In the genomic region with DNA sequence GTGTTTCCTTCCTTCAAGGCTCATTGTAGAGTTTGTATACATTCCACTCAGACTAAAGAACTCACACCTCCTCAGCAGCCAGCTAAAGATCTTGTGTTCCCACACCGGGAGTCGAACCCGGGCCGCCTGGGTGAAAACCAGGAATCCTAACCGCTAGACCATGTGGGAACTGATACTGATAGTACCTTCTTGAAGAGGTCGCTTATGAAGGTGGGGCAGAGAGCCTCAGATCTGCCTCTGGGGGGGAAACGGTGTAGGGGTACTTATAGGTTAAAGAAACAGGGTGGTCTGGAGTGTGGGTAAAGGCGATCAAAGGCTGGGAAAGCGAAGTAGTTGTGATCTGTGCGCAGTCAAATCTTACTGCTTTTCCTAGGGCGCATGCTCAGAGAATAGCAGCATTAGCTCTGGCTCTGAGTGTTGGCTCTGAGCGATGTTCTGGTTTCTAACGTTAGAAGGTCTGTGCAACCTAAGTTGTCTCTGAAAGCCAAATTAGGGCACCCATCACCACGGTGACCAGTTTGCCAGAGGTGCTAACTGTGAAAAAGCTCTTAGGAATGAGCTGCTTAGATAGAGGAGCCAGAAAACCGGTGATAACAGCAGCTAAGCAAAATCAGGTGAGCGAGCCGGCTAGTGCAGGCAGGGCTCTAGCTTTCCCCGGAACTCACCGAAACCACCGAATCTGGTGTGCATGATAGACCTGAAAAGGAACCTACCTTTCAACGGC, we compare ENCODE assay signal across 8 mouse cellular contexts.
DNase-seq lines count a peak whose midpoint lies in the region; ATAC-seq and TF ChIP-seq lines count a peak whose summit lies in the region.

No protein-coding gene starts in this region.

- H3K4me3 ChIP-seq in layer of hippocampus, adult 2 months = peak overlapping the region; percentile 58
- H3K4me3 ChIP-seq in lung, embryonic 16.5 days (ENCODE audit: low read length) = peak overlapping the region; percentile 25

- peaks cover 2% of the 10 kb centered on the region; the same call in 1 of the 2 replicates for H3K4me1 ChIP-seq in lung, embryonic 16.5 days (replicated peaks; ENCODE audit: control insufficient read depth, insufficient read depth, low read length)

- no peak overlapping the region for H3K9ac ChIP-seq in lung, embryonic 16.5 days (ENCODE audit: low read length)

- H3K27ac ChIP-seq in layer of hippocampus, adult 2 months = peak overlapping the region; percentile 28; the same call in 1 of the 2 replicates
- no peak overlapping the region for H3K27ac ChIP-seq in lung, embryonic 16.5 days (ENCODE audit: low read length)

- peak overlapping the region; percentile 34 for H3K4me2 ChIP-seq in lung, embryonic 16.5 days (ENCODE audit: low read depth, low read length)

- peaks cover 3% of the 10 kb centered on the region; the same call in 1 of the 2 replicates for H3K27me3 ChIP-seq in lung, embryonic 16.5 days (ENCODE audit: control insufficient read depth, insufficient read depth, low read depth, low read length)

- DNase-seq in thymus, postnatal 0 days (ENCODE audit: low spot score) = peak; percentile 6
- no peak for DNase-seq in thymus, postnatal 25 days
- DNase-seq in embryo, embryonic 11 days = peak; percentile 74
- DNase-seq in heart, postnatal 4 days = peak; percentile 22
- DNase-seq in layer of hippocampus, adult 2 months (ENCODE audit: low spot score in 2 of 2) = peak; percentile 52 to 71
- peak; percentile 59 for DNase-seq in right cerebral cortex, postnatal 25 days
- DNase-seq in thymus, postnatal 14 days = no peak

- TF ChIP-seq CTCF in layer of hippocampus, adult 2 months (conservative IDR thresholded peaks at IDR 0.05) = no peak

- 15% methylated on average over 21 of the region's 21 CpGs for WGBS in lung, embryonic 16.5 days

- no peaks in the 10 kb centered on the region for H3K36me3 ChIP-seq in lung, embryonic 16.5 days (ENCODE audit: control insufficient read depth, insufficient read depth, low read length)

- ATAC-seq in lung, embryonic 16.5 days (ENCODE audit: low read depth) = no peak

- H3K9me3 ChIP-seq in lung, embryonic 16.5 days (ENCODE audit: control insufficient read depth, low read length) = no peaks in the 10 kb centered on the region

Comparison
In these comparisons a context has a peak if more than half of its experiments do, and no peak if none do; other contexts are left out.
1. DNase-seq: peak in thymus, postnatal 0 days (single experiment), embryo, embryonic 11 days (single experiment), heart, postnatal 4 days (single experiment), layer of hippocampus, adult 2 months (2 of 2) and right cerebral cortex, postnatal 25 days (single experiment); none in thymus, postnatal 25 days (single experiment) and thymus, postnatal 14 days (single experiment).